Mouse (Mus musculus) forebrain, postnatal 0 days (tissue): ENCODE results near the gene Exoc6b. TPM values are rescaled to one million over a fixed set of nuclear protein-coding genes. Genes with fewer than 3 reads are reported as not detected.

Experiments used
- ATAC-seq: fragments of 200-750 bp; cut with Nextera tagmentation; 2 replicates; pipeline ENCODE4 v1.8.0; 2017; ENCODE audit warnings: mild to moderate bottlenecking, moderate library complexity
- DNase-seq: peaks from one replicate; pipeline ENCODE4 v3.0.0-alpha.2; 2015
- H3K27ac ChIP-seq: fragments of 300-500 bp; sonication (generic); 2 replicates; pipeline ENCODE4 v1.5.1; 2014; ENCODE audit warnings: low read depth, mild to moderate bottlenecking, antibody characterized with exemption, low read length, moderate library complexity, mixed read lengths
- H3K27me3 ChIP-seq: fragments of 300-500 bp; sonication (generic); 2 replicates; pipeline ENCODE4 v1.6.1; 2014; ENCODE audit warnings: mild to moderate bottlenecking, low read length, mixed read lengths; ENCODE audit not compliant: insufficient read depth
- H3K36me3 ChIP-seq: fragments of 300-500 bp; sonication (generic); 2 replicates; pipeline ENCODE4 v1.6.1; 2014; ENCODE audit warnings: mild to moderate bottlenecking, moderate library complexity; ENCODE audit not compliant: insufficient read depth
- H3K4me1 ChIP-seq: fragments of 300-500 bp; sonication (generic); 2 replicates; pipeline ENCODE4 v1.6.1; 2014; ENCODE audit warnings: antibody characterized with exemption; ENCODE audit not compliant: insufficient read depth
- H3K4me2 ChIP-seq: fragments of 300-500 bp; sonication (generic); 2 replicates; pipeline ENCODE4 v1.6.1; 2014; ENCODE audit warnings: low read depth, mild to moderate bottlenecking, moderate library complexity
- H3K4me3 ChIP-seq: fragments of 300-500 bp; sonication (generic); 2 replicates; pipeline ENCODE4 v1.5.1; 2014; ENCODE audit warnings: low read depth, low read length, mixed read lengths
- H3K9ac ChIP-seq: fragments of 300-500 bp; sonication (generic); 2 replicates; pipeline ENCODE4 v1.6.1; 2014; ENCODE audit warnings: mild to moderate bottlenecking
- H3K9me3 ChIP-seq: fragments of 300-500 bp; sonication (generic); 2 replicates; pipeline ENCODE4 v1.6.1; 2016; ENCODE audit warnings: low read length
- CTCF ChIP-seq: sonication (generic); IDR thresholded peaks from 2 replicates; pipeline ENCODE4 v1.5.1; 2016; ENCODE audit warnings: antibody characterized with exemption, control low read depth, low read depth
- WGBS: fragments of 180-500 bp; shearing (Covaris S2); extraction: QIAGEN DNeasy Blood & Tissue Kit; methylation state at CpG from one replicate; pipeline ENCODE4 v1.1.7; 2014; 5-methylcytosine and 5-hydroxymethylcytosine counted together
- polyA plus RNA-seq: library from polyadenylated mRNA; unstranded; fragments of >200 nt; fragmentation: Nextera tagmentation; extraction: Ambion mirVana; gene quantifications from 2 replicates; pipeline ENCODE4 v1.2.1, GENCODE M21; 2015
- total RNA-seq: library from RNA; depleted of rRNA; stranded (reverse); fragments of >200 nt; gene quantifications from 2 replicates; pipeline ENCODE4 v1.2.3, GENCODE M21; 2014

The Exoc6b gene
- total and polyA plus RNA-seq, 2 experiments from 2014 or later = 37.7 to 46.2 TPM

GRCm38 (mm10) chr6:84946569-84946968 lies 122.7 kb downstream of the Exoc6b start:
- no peaks in the 10 kb centered on the region for H3K4me1 ChIP-seq
- TF ChIP-seq CTCF = no peak
- H3K27me3 ChIP-seq = no peaks in the 10 kb centered on the region
- H3K4me2 ChIP-seq = no peak overlapping the region
- H3K9me3 ChIP-seq = no peaks in the 10 kb centered on the region
- H3K27ac ChIP-seq = no peak overlapping the region
- no peak overlapping the region for H3K4me3 ChIP-seq
- H3K9ac ChIP-seq = no peak overlapping the region
- no peaks in the 10 kb centered on the region for H3K36me3 ChIP-seq
- WGBS = 13% methylated on average over 3 of the region's 3 CpGs
- DNase-seq (peak; percentile 52), ATAC-seq (peak; percentile 48)

GRCm38 (mm10) chr6:84946106-84946505 lies 123.2 kb downstream of the Exoc6b start:
- Histone ChIP-seq H3K4me2 (no peak overlapping the region), H3K4me3 (no peak overlapping the region), H3K9ac (no peak overlapping the region), H3K27ac (no peak overlapping the region), H3K36me3 (no peaks in the 10 kb centered on the region), H3K27me3 (no peaks in the 10 kb centered on the region), H3K4me1 (no peaks in the 10 kb centered on the region), H3K9me3 (no peaks in the 10 kb centered on the region)
- no peak for TF ChIP-seq CTCF
- ATAC-seq (no peak), DNase-seq (no peak)
- 54% methylated on average over 2 of the region's 2 CpGs for WGBS

- 66% methylated on average over 11 of the region's 11 CpGs for WGBS
Observed at GRCm38 (mm10) chr6:84932953-84933921, 136.1 kb downstream of the Exoc6b start.

GRCm38 (mm10) chr6:84931051-84931450 lies 138.3 kb downstream of the Exoc6b start:
- H3K4me2 ChIP-seq = no peak overlapping the region
- ATAC-seq = no peak
- H3K9me3 ChIP-seq = no peaks in the 10 kb centered on the region
- H3K4me3 ChIP-seq = no peak overlapping the region
- 43% methylated on average over 1 of the region's 1 CpGs for WGBS
- no peak for DNase-seq
- H3K27me3 ChIP-seq = no peaks in the 10 kb centered on the region
- no peaks in the 10 kb centered on the region for H3K36me3 ChIP-seq
- H3K27ac ChIP-seq = no peak overlapping the region
- TF ChIP-seq CTCF = no peak
- no peak overlapping the region for H3K9ac ChIP-seq
- no peaks in the 10 kb centered on the region for H3K4me1 ChIP-seq

More at GRCm38 (mm10) chr6:84932953-84933921, 136.1 kb downstream of the Exoc6b start:
- no peaks in the 10 kb centered on the region for H3K36me3 ChIP-seq
- no peak overlapping the region for H3K4me3 ChIP-seq
- H3K9me3 ChIP-seq = no peaks in the 10 kb centered on the region
- no peak overlapping the region for H3K4me2 ChIP-seq
- no peak for TF ChIP-seq CTCF
- no peak for ATAC-seq
- no peak overlapping the region for H3K27ac ChIP-seq
- no peaks in the 10 kb centered on the region for H3K27me3 ChIP-seq
- no peaks in the 10 kb centered on the region for H3K4me1 ChIP-seq
- DNase-seq = no peak
- no peak overlapping the region for H3K9ac ChIP-seq

- 52% methylated on average over 3 of the region's 3 CpGs for WGBS
- TF ChIP-seq CTCF = peak; percentile 79
- no peak overlapping the region for H3K4me3 ChIP-seq
- peak; percentile 32 for DNase-seq
- ATAC-seq = no peak
- H3K36me3 ChIP-seq = no peaks in the 10 kb centered on the region
- no peak overlapping the region for H3K4me2 ChIP-seq
- H3K4me1 ChIP-seq = peaks cover 4% of the 10 kb centered on the region; the same call in 1 of the 2 replicates
- no peak overlapping the region for H3K9ac ChIP-seq
- no peaks in the 10 kb centered on the region for H3K9me3 ChIP-seq
- H3K27ac ChIP-seq = no peak overlapping the region
- H3K27me3 ChIP-seq = no peaks in the 10 kb centered on the region
Observed at GRCm38 (mm10) chr6:84926066-84926465, 143.2 kb downstream of the Exoc6b start.

GRCm38 (mm10) chr6:84923760-84924221 lies 145.5 kb downstream of the Exoc6b start:
- no peaks in the 10 kb centered on the region for H3K36me3 ChIP-seq
- 19% methylated on average over 12 of the region's 12 CpGs for WGBS
- no peaks in the 10 kb centered on the region for H3K27me3 ChIP-seq
- ATAC-seq (peak; percentile 23), DNase-seq (no peak)
- no peak overlapping the region for H3K9ac ChIP-seq
- no peak for TF ChIP-seq CTCF
- H3K4me3 ChIP-seq = no peak overlapping the region
- no peak overlapping the region for H3K27ac ChIP-seq
- peaks cover 4% of the 10 kb centered on the region; the same call in 1 of the 2 replicates for H3K4me1 ChIP-seq
- H3K9me3 ChIP-seq = no peaks in the 10 kb centered on the region
- no peak overlapping the region; the same call in none of the 2 replicates for H3K4me2 ChIP-seq

GRCm38 (mm10) chr6:84916291-84916690 lies 153.0 kb downstream of the Exoc6b start:
- H3K9ac ChIP-seq = no peak overlapping the region
- H3K36me3 ChIP-seq = no peaks in the 10 kb centered on the region
- no peak overlapping the region for H3K4me3 ChIP-seq
- ATAC-seq (no peak), DNase-seq (peak; percentile 10)
- no peaks in the 10 kb centered on the region for H3K9me3 ChIP-seq
- no peak overlapping the region for H3K27ac ChIP-seq
- no peaks in the 10 kb centered on the region for H3K4me1 ChIP-seq
- 24% methylated on average over 2 of the region's 2 CpGs for WGBS
- no peak overlapping the region for H3K4me2 ChIP-seq
- peak; percentile 54 for TF ChIP-seq CTCF
- no peaks in the 10 kb centered on the region for H3K27me3 ChIP-seq
